Comparison of ENCODE assay signal across 8 mouse cellular contexts in genomic region chr14:121797457-121798410, GRCm38 (mm10). TPM values are rescaled to one million over a fixed set of nuclear protein-coding genes. Genes with fewer than 3 reads are reported as not detected.
DNase-seq lines count a peak whose midpoint lies in the region; ATAC-seq lines count a peak whose summit lies in the region.

Dock9 (minus strand) TSS chr14:121797837.

- H3K9me3 ChIP-seq in heart, embryonic 14.5 days (ENCODE audit: control insufficient read depth, low read length): no peaks in the 10 kb centered on the region
- no peaks in the 10 kb centered on the region for H3K9me3 ChIP-seq in liver, embryonic 13.5 days (replicated peaks)
- no peaks in the 10 kb centered on the region for H3K9me3 ChIP-seq in stomach, embryonic 16.5 days (replicated peaks; ENCODE audit: control insufficient read depth, low read length)

- H3K4me1 ChIP-seq in heart, embryonic 14.5 days (ENCODE audit: control insufficient read depth in 2 of 2, insufficient read depth in 2 of 2, low read length in 2 of 2): peaks cover 0 to 3% of the 10 kb centered on the region in 2 experiments; a peak in 2 of 4 replicates
- H3K4me1 ChIP-seq in liver, embryonic 13.5 days (replicated peaks): peaks cover 42% of the 10 kb centered on the region
- H3K4me1 ChIP-seq in stomach, embryonic 16.5 days (ENCODE audit: control insufficient read depth, insufficient read depth, low read length): peaks cover 8% of the 10 kb centered on the region

- H3K9ac ChIP-seq in heart, embryonic 14.5 days (ENCODE audit: low read length): peak within 1 kb of the TSS; percentile 73
- peak within 1 kb of the TSS; percentile 71 for H3K9ac ChIP-seq in liver, embryonic 13.5 days
- peak within 1 kb of the TSS; percentile 84 for H3K9ac ChIP-seq in stomach, embryonic 16.5 days (ENCODE audit: low read length)

- H3K4me3 ChIP-seq in heart, embryonic 14.5 days (ENCODE audit: control insufficient read depth in 1 of 2, insufficient read depth in 1 of 2, low read depth in 1 of 2, low read length in 2 of 2): peak within 1 kb of the TSS; percentile 62 to 71
- peak within 1 kb of the TSS; percentile 70 for H3K4me3 ChIP-seq in liver, embryonic 13.5 days (replicated peaks)
- peak within 1 kb of the TSS; percentile 80 for H3K4me3 ChIP-seq in stomach, embryonic 16.5 days (replicated peaks; ENCODE audit: low read length)

- H3K36me3 ChIP-seq in heart, embryonic 14.5 days (ENCODE audit: control insufficient read depth, insufficient read depth, low read length): no peaks in the 10 kb centered on the region
- H3K36me3 ChIP-seq in liver, embryonic 13.5 days: no peaks in the 10 kb centered on the region
- H3K36me3 ChIP-seq in stomach, embryonic 16.5 days (ENCODE audit: control insufficient read depth, insufficient read depth, low read length): no peaks in the 10 kb centered on the region

- peak; percentile 72 for ATAC-seq in CD4-positive, CD25-positive, alpha-beta regulatory T cell, adult 4 months
- ATAC-seq in heart, embryonic 14.5 days (ENCODE audit: insufficient number of reproducible peaks, insufficient read depth, low FRiP score, low read depth): peak; percentile 93
- peak; percentile 84 for ATAC-seq in liver, embryonic 13.5 days (ENCODE audit: low read depth)
- peak; percentile 94 for ATAC-seq in stomach, embryonic 16.5 days (ENCODE audit: insufficient read depth, low FRiP score)

- WGBS in heart, embryonic 14.5 days: under 1% methylated on average over 92 of the region's 106 CpGs
- WGBS in liver, embryonic 13.5 days (ENCODE audit: insufficient replicate concordance): 1% methylated on average over 104 of the region's 106 CpGs
- under 1% methylated on average over 101 of the region's 106 CpGs for WGBS in stomach, embryonic 16.5 days

- no peaks in the 10 kb centered on the region; the same call in 1 of the 2 replicates for H3K27me3 ChIP-seq in heart, embryonic 14.5 days (ENCODE audit: control insufficient read depth, insufficient read depth, low read length)
- peaks cover 21% of the 10 kb centered on the region for H3K27me3 ChIP-seq in liver, embryonic 13.5 days
- no peaks in the 10 kb centered on the region for H3K27me3 ChIP-seq in stomach, embryonic 16.5 days (ENCODE audit: control insufficient read depth, insufficient read depth, low read length)

- H3K4me2 ChIP-seq in heart, embryonic 14.5 days (ENCODE audit: low read length): peak within 1 kb of the TSS; percentile 84
- H3K4me2 ChIP-seq in liver, embryonic 13.5 days: peak within 1 kb of the TSS; percentile 92
- peak within 1 kb of the TSS; percentile 88 for H3K4me2 ChIP-seq in stomach, embryonic 16.5 days (ENCODE audit: low read depth, low read length)

- peak within 1 kb of the TSS; percentile 79 to 81 for H3K27ac ChIP-seq in heart, embryonic 14.5 days (replicated peaks in 1 of 2; ENCODE audit: control insufficient read depth in 1 of 2, insufficient read depth in 1 of 2, low read depth in 2 of 2, low read length in 2 of 2)
- H3K27ac ChIP-seq in liver, embryonic 13.5 days: peak within 1 kb of the TSS; percentile 85
- H3K27ac ChIP-seq in stomach, embryonic 16.5 days (ENCODE audit: low read length): peak within 1 kb of the TSS; percentile 91

- peak; percentile 40 for DNase-seq in c-Kit-negative CD71-positive TER-119-positive erythroid progenitor cells, embryonic 14.5 days (ENCODE audit: low read depth, low spot score)
- DNase-seq in fibroblast of lung, adult 2 months (ENCODE audit: low read depth): peak; percentile 51
- peak; percentile 96 for DNase-seq in kidney, postnatal 14 days
- DNase-seq in liver, embryonic 13.5 days: peak; percentile 80
- peak; percentile 99 for DNase-seq in neural tube, embryonic 10.5 days (ENCODE audit: extremely low spot score, low spot score)

RNA-seq across cellular contexts. Expression of gene Dock9, which starts in this region (rescaled TPM):
- 1 to 10 TPM; 5.7 to 5.8 TPM for polyA plus RNA-seq in CD4-positive, CD25-positive, alpha-beta regulatory T cell, adult 4 months (2017; shearing (Covaris generic))
- polyA plus RNA-seq in heart, embryonic 14.5 days (2014; fragmentation: Nextera tagmentation; extraction: Ambion mirVana): 7.9 and 8.4 TPM in 2 replicates
- 0.99 and 1.2 TPM in 2 replicates for polyA plus RNA-seq in liver, embryonic 13.5 days (2015; fragmentation: Nextera tagmentation; extraction: Ambion mirVana)
- polyA plus RNA-seq in stomach, embryonic 16.5 days (2015; fragmentation: Nextera tagmentation; extraction: Ambion mirVana): 15.7 and 18.4 TPM in 2 replicates

Comparison
In these comparisons a context has a peak if more than half of its experiments do, and no peak if none do; other contexts are left out.
1. Peak in every context shown above with its lines: DNase-seq, ATAC-seq, H3K4me3 ChIP-seq and H3K27ac ChIP-seq.
2. DNase-seq: peak in every context shown above with its lines; median percentile 99 in neural tube, embryonic 10.5 days; 96 in kidney, postnatal 14 days; 80 in liver, embryonic 13.5 days; 51 in fibroblast of lung, adult 2 months; 40 in c-Kit-negative CD71-positive TER-119-positive erythroid progenitor cells, embryonic 14.5 days.